Mouse (Mus musculus) lung, embryonic 14.5 days (tissue): ENCODE data around the gene Gm45062. TPM values are rescaled to one million over a fixed set of nuclear protein-coding genes. Genes with fewer than 3 reads are reported as not detected.
"Not testable (repeated sequence)": the region's sequence is repeated elsewhere in the genome, so short reads cannot be mapped to it uniquely, and the experiment has no call there.

Experiments used
- ATAC-seq: fragments of 200-750 bp; cut with Nextera tagmentation; 2 replicates; pipeline ENCODE4 v1.8.0; 2017; ENCODE audit warnings: mild to moderate bottlenecking, moderate TSS enrichment, moderate library complexity; ENCODE audit not compliant: insufficient read depth
- DNase-seq: peaks from one replicate; pipeline ENCODE4 v3.0.0-alpha.2; 2015
- H3K27ac ChIP-seq: fragments of 300-500 bp; sonication (generic); 2 replicates; pipeline ENCODE4 v1.5.1; 2014; ENCODE audit warnings: low read depth, mild to moderate bottlenecking, moderate library complexity
- H3K27me3 ChIP-seq: fragments of 300-500 bp; sonication (generic); 2 replicates; pipeline ENCODE4 v1.6.1; 2014; ENCODE audit warnings: low read length, control low read depth; ENCODE audit not compliant: insufficient read depth
- H3K36me3 ChIP-seq: fragments of 300-500 bp; sonication (generic); 2 replicates; pipeline ENCODE4 v1.6.1; 2014; ENCODE audit warnings: control low read depth; ENCODE audit not compliant: insufficient read depth
- H3K4me1 ChIP-seq: fragments of 300-500 bp; sonication (generic); 2 replicates; pipeline ENCODE4 v1.6.1; 2014; ENCODE audit warnings: antibody characterized with exemption, control low read depth; ENCODE audit not compliant: insufficient read depth
- H3K4me2 ChIP-seq: fragments of 300-500 bp; sonication (generic); 2 replicates; pipeline ENCODE4 v1.6.1; 2014; ENCODE audit warnings: mild to moderate bottlenecking
- H3K4me3 ChIP-seq: fragments of 300-500 bp; sonication (generic); 2 replicates; pipeline ENCODE4 v1.5.1; 2014; ENCODE audit warnings: low read depth, low read length
- H3K9ac ChIP-seq: fragments of 300-500 bp; sonication (generic); 2 replicates; pipeline ENCODE4 v1.6.1; 2014
- H3K9me3 ChIP-seq: fragments of 300-500 bp; sonication (generic); 2 replicates; pipeline ENCODE4 v1.6.1; 2016; ENCODE audit warnings: low read depth, low read length, control low read depth
- CTCF ChIP-seq: IDR thresholded peaks from 2 replicates; pipeline ENCODE4 v1.5.1; 2016; ENCODE audit warnings: antibody characterized with exemption, low read depth
- whole genome bisulfite sequencing: fragments of 180-500 bp; shearing (Covaris S2); extraction: QIAGEN DNeasy Blood & Tissue Kit; methylation state at CpG from one replicate; pipeline ENCODE4 v1.1.7; 2014; 5-methylcytosine and 5-hydroxymethylcytosine counted together
- polyA plus RNA-seq: library from polyadenylated mRNA; unstranded; fragments of >200 nt; fragmentation: Nextera tagmentation; extraction: Ambion mirVana; gene quantifications from 2 replicates; pipeline ENCODE4 v1.2.1, GENCODE M21; 2014

The Gm45062 gene
- polyA plus RNA-seq, 1 experiment from 2014 or later: 9.8 TPM

DNA sequence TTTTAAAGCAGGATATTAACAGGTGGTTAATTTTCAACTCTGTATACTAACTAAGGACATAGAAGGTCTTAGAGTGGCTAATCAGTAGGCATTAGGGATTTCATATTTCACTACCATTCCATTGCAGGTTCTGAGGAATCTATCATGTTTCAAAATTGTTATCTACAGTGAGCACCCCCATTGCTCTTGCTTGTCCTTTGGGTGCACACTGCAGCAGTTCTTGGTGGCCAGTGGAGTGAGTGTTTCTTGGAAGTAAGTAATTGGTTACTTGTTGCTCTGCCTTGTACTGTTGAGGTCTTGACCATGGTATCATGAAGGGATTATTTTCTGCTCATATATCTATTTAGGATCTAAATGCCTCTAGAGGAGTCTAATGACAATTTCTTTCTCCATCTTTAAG, 57.0 kb downstream of the Gm45062 start:
- DNase-seq (no peak), ATAC-seq (no peak)
- Histone ChIP-seq H3K9me3 (no peaks in the 10 kb centered on the region), H3K27me3 (no peaks in the 10 kb centered on the region), H3K4me3 (no peak overlapping the region), H3K36me3 (no peaks in the 10 kb centered on the region), H3K9ac (no peak overlapping the region), H3K27ac (no peak overlapping the region), H3K4me2 (no peak overlapping the region), H3K4me1 (no peaks in the 10 kb centered on the region)
- no peak for TF ChIP-seq CTCF

DNA sequence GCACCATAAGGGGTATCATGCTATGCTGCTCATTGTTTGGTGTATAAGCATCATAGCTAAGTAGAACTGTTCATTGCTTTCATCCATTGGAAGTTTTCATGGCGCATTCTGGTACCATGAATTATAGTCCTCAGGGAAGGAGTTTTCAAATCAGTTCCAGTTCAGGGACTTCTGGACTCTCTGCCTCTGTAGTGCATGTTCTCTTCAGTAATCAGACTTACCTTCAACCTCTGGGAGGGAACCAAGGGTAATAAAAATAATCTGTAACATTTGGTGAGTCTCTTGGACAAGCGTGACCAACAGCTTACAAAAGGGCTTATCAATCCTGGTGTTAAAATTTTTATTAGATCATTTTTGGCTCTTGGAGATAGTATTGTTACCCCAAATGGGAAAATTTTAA, 60.3 kb downstream of the Gm45062 start:
- H3K27ac ChIP-seq: no peak overlapping the region
- WGBS: 95% methylated on average over 2 of the region's 2 CpGs

GRCm38 (mm10) chr6:8331496-8331895, 72.2 kb downstream of the Gm45062 start:
- H3K36me3 ChIP-seq, H3K4me1 ChIP-seq, ATAC-seq, H3K27ac ChIP-seq, H3K4me2 ChIP-seq, H3K4me3 ChIP-seq, H3K9me3 ChIP-seq, DNase-seq, H3K27me3 ChIP-seq, H3K9ac ChIP-seq: not testable (repeated sequence)
- WGBS: 92% methylated on average over 3 of the region's 3 CpGs

More for the DNA sequence above, 60.3 kb downstream of the Gm45062 start:
- no peak for TF ChIP-seq CTCF
- Histone ChIP-seq H3K36me3 (no peaks in the 10 kb centered on the region), H3K27me3 (no peaks in the 10 kb centered on the region), H3K9me3 (no peaks in the 10 kb centered on the region), H3K4me1 (no peaks in the 10 kb centered on the region), H3K9ac (no peak overlapping the region), H3K4me2 (no peak overlapping the region), H3K4me3 (no peak overlapping the region)
- DNase-seq (no peak), ATAC-seq (no peak)

DNA sequence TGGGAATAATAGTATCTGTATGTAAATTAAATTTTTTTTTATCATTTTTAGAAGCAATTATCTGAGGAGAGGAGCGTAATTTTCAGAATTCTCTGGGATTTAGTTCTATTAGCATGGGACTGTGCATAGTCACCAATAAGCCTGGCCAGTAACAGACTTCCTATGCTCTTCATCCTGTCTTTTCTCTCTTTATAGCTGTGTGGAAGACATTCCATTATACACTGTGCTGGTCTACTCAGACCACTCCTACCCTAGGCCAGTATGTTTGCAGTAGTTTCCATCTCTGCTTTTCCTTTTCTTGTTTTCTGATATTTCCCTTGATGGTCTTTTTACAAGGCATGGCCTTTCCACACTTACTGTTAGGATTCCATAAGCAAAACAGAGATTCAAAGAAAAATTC, 74.1 kb downstream of the Gm45062 start:
- Histone ChIP-seq H3K27ac (no peak overlapping the region), H3K36me3 (no peaks in the 10 kb centered on the region), H3K9ac (no peak overlapping the region), H3K27me3 (no peaks in the 10 kb centered on the region), H3K4me3 (no peak overlapping the region), H3K4me2 (no peak overlapping the region), H3K9me3 (no peaks in the 10 kb centered on the region), H3K4me1 (no peaks in the 10 kb centered on the region)
- DNase-seq (no peak), ATAC-seq (no peak)
- no peak for TF ChIP-seq CTCF
- WGBS: 94% methylated on average over 1 of the region's 1 CpGs

GRCm38 (mm10) chr6:8336487-8337390, 77.5 kb downstream of the Gm45062 start:
- Histone ChIP-seq H3K4me1 (no peaks in the 10 kb centered on the region), H3K9me3 (no peaks in the 10 kb centered on the region), H3K36me3 (no peaks in the 10 kb centered on the region), H3K27ac (no peak overlapping the region), H3K4me3 (no peak overlapping the region), H3K4me2 (no peak overlapping the region), H3K9ac (no peak overlapping the region), H3K27me3 (no peaks in the 10 kb centered on the region)
- WGBS: 80% methylated on average over 9 of the region's 9 CpGs
- ATAC-seq: no peak
- TF ChIP-seq CTCF: no peak
- no peak for DNase-seq

DNA sequence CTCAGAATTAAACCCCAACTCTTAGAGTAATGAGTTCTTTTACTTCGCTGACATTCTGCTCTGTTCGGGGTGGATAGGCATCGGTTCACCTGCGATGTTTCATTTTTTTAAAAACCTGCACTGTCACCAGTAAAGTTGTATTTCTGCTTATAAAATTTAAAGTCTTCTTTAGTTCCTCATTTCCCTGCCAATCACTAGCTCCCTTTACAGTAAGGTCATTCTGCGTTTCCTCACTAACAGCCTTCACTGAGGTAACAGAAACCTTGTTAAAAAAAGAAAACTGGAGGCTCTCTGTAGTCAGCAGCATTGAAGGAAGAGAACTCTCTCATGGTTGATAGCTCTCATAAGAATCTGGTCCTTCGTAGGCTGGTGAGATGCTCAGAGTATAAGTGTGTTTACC, 80.2 kb downstream of the Gm45062 start:
- H3K27ac ChIP-seq: no peak overlapping the region
- H3K27me3 ChIP-seq: no peaks in the 10 kb centered on the region
- TF ChIP-seq CTCF: no peak
- no peak for DNase-seq
- H3K9me3 ChIP-seq: no peaks in the 10 kb centered on the region
- H3K9ac ChIP-seq: no peak overlapping the region
- no peak overlapping the region for H3K4me2 ChIP-seq
- 85% methylated on average over 6 of the region's 6 CpGs for WGBS
- ATAC-seq: no peak
- no peaks in the 10 kb centered on the region for H3K4me1 ChIP-seq
- no peaks in the 10 kb centered on the region for H3K36me3 ChIP-seq
- H3K4me3 ChIP-seq: no peak overlapping the region

GRCm38 (mm10) chr6:8343271-8343670, 84.0 kb downstream of the Gm45062 start:
- Histone ChIP-seq H3K4me2 (no peak overlapping the region), H3K4me3 (no peak overlapping the region), H3K27ac (no peak overlapping the region), H3K27me3 (no peaks in the 10 kb centered on the region), H3K36me3 (no peaks in the 10 kb centered on the region), H3K4me1 (no peaks in the 10 kb centered on the region), H3K9me3 (no peaks in the 10 kb centered on the region), H3K9ac (no peak overlapping the region)
- DNase-seq (no peak), ATAC-seq (no peak)
- TF ChIP-seq CTCF: no peak
- 77% methylated on average over 4 of the region's 4 CpGs for WGBS
